Mouse (Mus musculus) megakaryocyte, embryonic 14.5 days (primary cell): Measurements from ENCODE around the gene Pyroxd2. TPM values are rescaled to one million over a fixed set of nuclear protein-coding genes. Genes with fewer than 3 reads are reported as not detected.
"Not testable (repeated sequence)": the region's sequence is repeated elsewhere in the genome, so short reads cannot be mapped to it uniquely, and the experiment has no call there.

ENCODE experiments used
- H3K27me3 ChIP-seq: replicated peaks from 2 replicates; pipeline ENCODE3; 2012; ENCODE audit warnings: inconsistent platforms
- H3K36me3 ChIP-seq: replicated peaks from 2 replicates; pipeline ENCODE3; 2012; ENCODE audit warnings: low read length, inconsistent platforms, mixed read lengths
- H3K4me1 ChIP-seq: 2 replicates; pipeline ENCODE4 v1.6.1; 2012; ENCODE audit warnings: inconsistent platforms
- H3K4me3 ChIP-seq: replicated peaks from 2 replicates; pipeline ENCODE3; 2012; ENCODE audit warnings: moderate library complexity, mild to moderate bottlenecking, inconsistent platforms
- H3K9me3 ChIP-seq: 2 replicates; pipeline ENCODE4 v1.6.1; 2012; ENCODE audit warnings: inconsistent platforms
- FLI1 ChIP-seq: IDR thresholded peaks from 2 replicates; pipeline ENCODE4 v1.6.1; 2012; ENCODE audit warnings: low read length, inconsistent platforms, mixed read lengths
- GATA1 ChIP-seq: IDR thresholded peaks from 3 replicates; pipeline ENCODE4 v1.6.1; 2012; ENCODE audit warnings: mixed read lengths, low read length, inconsistent platforms, borderline replicate concordance
- polyA plus RNA-seq: library from polyadenylated mRNA; stranded (reverse); fragments of >175 nt; gene quantifications from 2 replicates; pipeline ENCODE4 v1.2.3, GENCODE M21; 2012; ENCODE audit warnings: low replicate concordance; ENCODE audit not compliant: insufficient read depth

Gene Pyroxd2
- polyA plus RNA-seq, 1 experiment, result 2.4 TPM

GRCm38 (mm10) chr19:42698576-42698975 is 54.0 kb downstream of the Pyroxd2 start:
- Histone ChIP-seq H3K27me3 (peaks cover 58% of the 10 kb centered on the region), H3K9me3 (peaks cover 5% of the 10 kb centered on the region)
- TF ChIP-seq FLI1, result no peak
- no peak for TF ChIP-seq GATA1

DNA sequence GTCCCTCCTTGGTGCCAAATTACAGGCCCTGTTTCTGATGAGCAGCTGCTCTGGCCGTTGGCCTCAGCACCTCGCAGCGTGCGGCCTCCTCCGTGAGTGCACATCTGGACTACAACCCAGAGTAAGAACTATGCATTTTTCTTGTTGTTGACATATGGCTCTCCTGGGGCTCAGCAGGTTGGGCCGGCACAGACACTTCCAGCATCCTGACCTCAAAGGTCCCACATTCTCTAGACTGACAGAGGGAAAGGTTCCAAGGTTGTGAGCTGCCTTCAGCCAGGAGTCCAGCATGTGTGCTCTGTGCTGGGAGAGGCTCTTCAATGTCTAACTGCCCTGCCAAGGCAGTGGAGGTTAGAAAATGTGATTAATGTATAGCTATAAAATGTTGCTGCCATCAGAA is 55.2 kb downstream of the Pyroxd2 start:
- peaks cover 12% of the 10 kb centered on the region for H3K9me3 ChIP-seq
- peaks cover 55% of the 10 kb centered on the region for H3K27me3 ChIP-seq
- H3K4me1 ChIP-seq, result peaks cover 7% of the 10 kb centered on the region
- H3K4me3 ChIP-seq, result no peak overlapping the region
- no peaks in the 10 kb centered on the region for H3K36me3 ChIP-seq
- no peak for TF ChIP-seq GATA1
- TF ChIP-seq FLI1, result no peak

More at GRCm38 (mm10) chr19:42698576-42698975, 54.0 kb downstream of the Pyroxd2 start:
- no peaks in the 10 kb centered on the region for H3K36me3 ChIP-seq
- H3K4me1 ChIP-seq, result peaks cover 7% of the 10 kb centered on the region
- no peak overlapping the region for H3K4me3 ChIP-seq

DNA sequence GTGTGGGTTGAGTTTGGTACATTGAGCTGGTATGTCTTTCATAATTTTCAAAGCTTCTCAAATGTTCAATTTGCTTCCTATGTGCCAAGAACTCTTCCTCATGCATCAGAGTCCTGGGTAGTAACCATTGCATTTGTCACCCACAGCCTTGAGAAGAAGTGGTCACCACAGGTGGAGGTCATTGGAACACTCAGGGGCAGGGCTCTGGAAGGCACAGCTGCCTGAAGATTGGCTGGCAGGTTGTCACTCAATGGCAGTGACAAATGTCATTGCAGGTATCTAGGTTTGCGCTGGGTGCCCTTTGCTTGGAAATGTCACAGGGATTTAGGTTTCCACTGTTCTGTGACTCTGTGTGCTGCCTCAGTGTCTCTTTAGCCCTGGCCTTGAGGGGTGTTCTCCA is 62.3 kb downstream of the Pyroxd2 start:
- TF ChIP-seq GATA1 (no peak), FLI1 (no peak)
- 0 out of 2 replicates have a peak, but pooled peaks cover 3% of the 10 kb centered on the region for H3K4me1 ChIP-seq
- peaks cover 40% of the 10 kb centered on the region for H3K27me3 ChIP-seq
- H3K4me3 ChIP-seq, result no peak overlapping the region
- H3K36me3 ChIP-seq, result no peaks in the 10 kb centered on the region
- peaks cover 19% of the 10 kb centered on the region for H3K9me3 ChIP-seq

- peaks cover 23% of the 10 kb centered on the region for H3K9me3 ChIP-seq
- no peak for TF ChIP-seq GATA1
- H3K4me3 ChIP-seq, result no peak overlapping the region
- H3K36me3 ChIP-seq, result no peaks in the 10 kb centered on the region
- 0 out of 2 replicates have a peak, but pooled peaks cover 3% of the 10 kb centered on the region for H3K4me1 ChIP-seq
- H3K27me3 ChIP-seq, result peaks cover 40% of the 10 kb centered on the region
These were observed 62.8 kb downstream of the Pyroxd2 start for GRCm38 (mm10) chr19:42689786-42690185.

- H3K9me3 ChIP-seq, result peaks cover 26% of the 10 kb centered on the region
- no peak overlapping the region for H3K4me3 ChIP-seq
- peaks cover 36% of the 10 kb centered on the region for H3K27me3 ChIP-seq
- H3K36me3 ChIP-seq, result no peaks in the 10 kb centered on the region
- TF ChIP-seq FLI1 (no peak), GATA1 (no peak)
- H3K4me1 ChIP-seq, result no peaks in the 10 kb centered on the region
These were observed 63.3 kb downstream of the Pyroxd2 start for GRCm38 (mm10) chr19:42689321-42689720.

GRCm38 (mm10) chr19:42682776-42683175 is 69.8 kb downstream of the Pyroxd2 start:
- peaks cover 51% of the 10 kb centered on the region for H3K9me3 ChIP-seq
- not testable (repeated sequence) for H3K4me1 ChIP-seq, H3K36me3 ChIP-seq, H3K4me3 ChIP-seq
- peaks cover 19% of the 10 kb centered on the region for H3K27me3 ChIP-seq

DNA sequence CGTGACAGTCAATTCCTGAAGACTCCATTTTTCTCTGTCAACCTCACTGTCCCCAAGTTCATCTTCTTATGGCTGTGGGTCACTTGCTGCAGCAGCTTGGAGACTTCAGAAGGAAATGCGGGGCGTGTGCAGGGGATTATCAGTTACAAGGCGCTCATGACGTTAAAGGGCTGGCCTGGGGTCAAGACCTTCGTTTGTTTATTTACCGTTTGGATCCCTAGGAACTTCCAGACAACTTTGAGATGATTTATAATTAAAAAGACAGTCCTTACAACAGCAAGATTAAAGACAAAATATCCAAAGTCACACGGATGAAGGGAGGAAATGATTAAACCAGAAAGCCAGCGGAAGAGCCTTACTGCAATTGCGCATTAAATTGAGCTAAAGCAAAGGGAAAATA is 74.4 kb downstream of the Pyroxd2 start:
- Histone ChIP-seq H3K4me1 (peaks cover 24% of the 10 kb centered on the region), H3K4me3 (no peak overlapping the region), H3K36me3 (no peaks in the 10 kb centered on the region), H3K27me3 (peaks cover 27% of the 10 kb centered on the region), H3K9me3 (peaks cover 68% of the 10 kb centered on the region)
- TF ChIP-seq GATA1, result no peak

DNA sequence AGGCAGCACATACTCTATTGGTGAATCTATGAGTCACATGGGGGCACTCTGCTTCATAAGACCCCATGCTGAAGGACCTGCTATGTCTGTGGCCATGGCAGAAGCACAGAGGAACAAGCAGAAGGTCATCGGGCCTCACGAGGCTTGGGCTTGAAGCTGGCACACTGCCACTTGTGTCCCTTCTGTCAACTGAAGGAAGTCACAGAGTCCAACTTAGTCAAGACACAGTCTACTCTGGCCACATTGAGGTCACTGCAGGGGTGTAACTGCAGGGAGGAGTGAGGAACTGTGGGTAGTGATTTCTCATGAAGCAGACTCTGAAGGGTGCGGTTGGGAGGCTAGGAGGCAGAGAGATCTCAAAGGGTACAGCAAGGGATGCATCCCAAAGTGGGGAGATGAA is 75.1 kb downstream of the Pyroxd2 start:
- no peak for TF ChIP-seq FLI1
- no peak for TF ChIP-seq GATA1

GRCm38 (mm10) chr19:42676931-42677330 is 75.6 kb downstream of the Pyroxd2 start:
- H3K27me3 ChIP-seq, result peaks cover 36% of the 10 kb centered on the region
- peaks cover 24% of the 10 kb centered on the region for H3K4me1 ChIP-seq
- peaks cover 62% of the 10 kb centered on the region for H3K9me3 ChIP-seq
- no peak for TF ChIP-seq GATA1
- TF ChIP-seq FLI1, result no peak
- H3K36me3 ChIP-seq, result no peaks in the 10 kb centered on the region
- H3K4me3 ChIP-seq, result no peak overlapping the region

More for the DNA sequence above, 75.1 kb downstream of the Pyroxd2 start:
- Histone ChIP-seq H3K36me3 (no peaks in the 10 kb centered on the region), H3K4me1 (peaks cover 24% of the 10 kb centered on the region), H3K9me3 (peaks cover 67% of the 10 kb centered on the region), H3K27me3 (peaks cover 34% of the 10 kb centered on the region), H3K4me3 (peak overlapping the region; percentile 31)

Other genes with a start within 250 kb of the Pyroxd2 start
- gene R3hcc1l, start 234.0 kb downstream of the Pyroxd2 start, polyA plus RNA-seq, result 1.1 and 1.5 TPM in 2 replicates
- gene Loxl4, start 140.0 kb downstream of the Pyroxd2 start, polyA plus RNA-seq, result 0.20 TPM in 1 of 2 replicates, not detected in the other
- 95.9 and 170 TPM in 2 replicates for gene Hps1, start 27.2 kb upstream of the Pyroxd2 start, polyA plus RNA-seq